Mouse (Mus musculus): ENCODE measurements at regions not wholly inside any gene's neighbourhood (a gene's known extent, or its start where the extent isn't known, plus 50 kb on each side); places are given as distances from the start of the nearest gene placed in this dataset.

DNA sequence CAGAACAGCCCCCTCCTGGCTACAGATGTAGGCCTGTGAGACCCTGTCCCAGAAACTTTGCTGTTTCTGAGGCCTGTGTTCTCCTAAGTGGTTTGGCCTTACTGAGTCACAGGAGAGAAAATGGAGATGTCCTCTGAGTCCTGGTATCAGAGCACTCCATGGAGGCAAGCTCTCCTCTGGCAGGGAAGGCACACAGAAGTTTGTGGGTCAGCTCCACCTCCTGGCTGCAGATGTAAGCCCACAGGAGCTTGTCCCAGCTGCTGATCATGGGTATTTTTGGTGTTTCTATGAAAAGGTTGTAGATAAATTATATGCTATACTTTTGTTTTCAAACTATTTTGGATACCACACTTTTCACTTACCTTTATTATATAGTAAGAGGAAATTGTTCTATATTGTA lies 711.7 kb downstream of the Slitrk6 start:
- ATAC-seq (ENCODE audit: low FRiP score, low TSS enrichment): no peak
- Histone ChIP-seq H3K9ac (ENCODE audit: low read depth, low read length) (no peak overlapping the region), H3K36me3 (ENCODE audit: control insufficient read depth, insufficient read depth, low read length) (no peaks in the 10 kb centered on the region), H3K4me1 (ENCODE audit: control insufficient read depth, insufficient read depth, low read length) (no peaks in the 10 kb centered on the region), H3K27ac (ENCODE audit: low read depth, low read length) (no peak overlapping the region), H3K9me3 (ENCODE audit: control insufficient read depth, low read length) (no peaks in the 10 kb centered on the region), H3K27me3 (ENCODE audit: control insufficient read depth, insufficient read depth, low read length) (no peaks in the 10 kb centered on the region), H3K4me2 (replicated peaks; ENCODE audit: low read depth, low read length) (no peak overlapping the region), H3K4me3 (ENCODE audit: low read length) (no peak overlapping the region)

DNA sequence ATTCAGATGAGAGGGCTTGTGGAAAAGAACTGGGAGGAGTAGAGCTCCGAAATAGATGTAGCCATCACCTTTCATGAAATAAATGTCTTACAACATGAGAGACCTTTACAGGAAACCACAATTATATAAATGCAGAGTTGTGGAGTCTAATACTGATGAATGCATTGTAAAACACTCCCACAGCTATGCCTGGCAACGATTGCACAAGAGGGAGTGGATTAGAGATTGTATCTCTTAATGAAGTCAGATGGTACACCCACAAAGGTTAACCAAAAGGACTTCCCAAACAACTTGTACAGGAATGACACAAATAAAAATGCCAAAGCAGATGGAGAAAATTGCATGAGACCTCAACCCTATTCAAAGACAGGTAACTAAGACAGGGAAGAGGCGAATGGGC lies 733.1 kb downstream of the Slitrk6 start:
- Histone ChIP-seq H3K9ac (ENCODE audit: low read depth, low read length) (no peak overlapping the region), H3K4me2 (replicated peaks; ENCODE audit: low read depth, low read length) (no peak overlapping the region), H3K36me3 (ENCODE audit: control insufficient read depth, insufficient read depth, low read length) (no peaks in the 10 kb centered on the region), H3K27ac (ENCODE audit: low read depth, low read length) (no peak overlapping the region), H3K4me1 (ENCODE audit: control insufficient read depth, insufficient read depth, low read length) (no peaks in the 10 kb centered on the region), H3K4me3 (ENCODE audit: low read length) (no peak overlapping the region), H3K27me3 (ENCODE audit: control insufficient read depth, insufficient read depth, low read length) (no peaks in the 10 kb centered on the region), H3K9me3 (ENCODE audit: control insufficient read depth, low read length) (no peaks in the 10 kb centered on the region)
- no peak for ATAC-seq (ENCODE audit: low FRiP score, low TSS enrichment)
- 80% methylated on average over 3 of the region's 3 CpGs for WGBS

DNA sequence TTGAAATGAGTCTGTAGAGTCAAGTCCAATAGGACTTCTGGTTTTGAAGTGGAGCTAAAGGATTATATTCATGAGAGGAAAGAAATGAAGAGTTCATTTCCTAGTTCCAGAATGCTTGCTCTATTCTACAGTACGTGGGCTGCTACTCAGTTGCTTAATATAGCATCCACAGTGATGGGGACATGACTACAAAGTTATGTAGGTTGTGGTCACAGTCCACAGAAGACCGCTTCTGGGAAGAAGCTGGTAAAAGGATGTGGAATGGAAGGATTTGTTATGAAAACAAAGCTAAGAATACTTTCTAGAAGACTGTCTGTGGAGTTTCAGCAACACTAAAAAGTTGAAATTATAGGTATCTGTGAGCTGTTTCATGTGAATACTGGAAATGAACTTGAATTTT lies 739.8 kb downstream of the Slitrk6 start:
- no peak overlapping the region for H3K4me3 ChIP-seq (ENCODE audit: low read length)
- 71% methylated on average over 2 of the region's 2 CpGs for WGBS
- no peaks in the 10 kb centered on the region for H3K9me3 ChIP-seq (ENCODE audit: control insufficient read depth, low read length)
- H3K4me2 ChIP-seq (replicated peaks; ENCODE audit: low read depth, low read length): no peak overlapping the region
- no peak overlapping the region for H3K9ac ChIP-seq (ENCODE audit: low read depth, low read length)
- H3K27me3 ChIP-seq (ENCODE audit: control insufficient read depth, insufficient read depth, low read length): no peaks in the 10 kb centered on the region
- no peaks in the 10 kb centered on the region for H3K36me3 ChIP-seq (ENCODE audit: control insufficient read depth, insufficient read depth, low read length)
- ATAC-seq (ENCODE audit: low FRiP score, low TSS enrichment): no peak
- H3K27ac ChIP-seq (ENCODE audit: low read depth, low read length): no peak overlapping the region
- H3K4me1 ChIP-seq (ENCODE audit: control insufficient read depth, insufficient read depth, low read length): no peaks in the 10 kb centered on the region

DNA sequence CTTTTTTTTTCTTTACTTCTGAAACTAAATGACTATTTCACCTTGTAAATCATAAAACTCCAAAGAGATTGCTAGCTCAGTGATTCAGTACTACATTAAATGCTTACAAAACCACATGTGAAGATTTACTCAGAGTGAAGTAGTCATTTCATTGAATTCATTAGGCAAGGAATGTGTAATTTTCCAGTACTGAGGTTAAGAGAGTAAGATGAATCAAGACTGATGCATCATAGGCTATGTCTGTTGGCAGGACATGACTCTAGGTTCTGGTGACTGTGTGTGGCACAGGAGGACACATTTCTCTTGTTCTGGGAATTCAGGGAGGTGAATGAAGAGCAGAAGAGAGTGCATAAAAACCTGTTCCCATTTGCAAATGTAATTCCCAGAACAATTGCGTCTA lies 741.7 kb downstream of the Slitrk6 start:
- H3K9me3 ChIP-seq (ENCODE audit: control insufficient read depth, low read length): no peaks in the 10 kb centered on the region
- H3K4me3 ChIP-seq (ENCODE audit: low read length): no peak overlapping the region
- H3K27me3 ChIP-seq (ENCODE audit: control insufficient read depth, insufficient read depth, low read length): no peaks in the 10 kb centered on the region
- whole genome bisulfite sequencing: 97% methylated on average over 1 of the region's 1 CpGs
- no peak for ATAC-seq (ENCODE audit: low FRiP score, low TSS enrichment)
- H3K4me1 ChIP-seq (ENCODE audit: control insufficient read depth, insufficient read depth, low read length): no peaks in the 10 kb centered on the region
- no peak overlapping the region for H3K27ac ChIP-seq (ENCODE audit: low read depth, low read length)
- no peak overlapping the region for H3K9ac ChIP-seq (ENCODE audit: low read depth, low read length)
- H3K4me2 ChIP-seq (replicated peaks; ENCODE audit: low read depth, low read length): no peak overlapping the region
- no peaks in the 10 kb centered on the region for H3K36me3 ChIP-seq (ENCODE audit: control insufficient read depth, insufficient read depth, low read length)

DNA sequence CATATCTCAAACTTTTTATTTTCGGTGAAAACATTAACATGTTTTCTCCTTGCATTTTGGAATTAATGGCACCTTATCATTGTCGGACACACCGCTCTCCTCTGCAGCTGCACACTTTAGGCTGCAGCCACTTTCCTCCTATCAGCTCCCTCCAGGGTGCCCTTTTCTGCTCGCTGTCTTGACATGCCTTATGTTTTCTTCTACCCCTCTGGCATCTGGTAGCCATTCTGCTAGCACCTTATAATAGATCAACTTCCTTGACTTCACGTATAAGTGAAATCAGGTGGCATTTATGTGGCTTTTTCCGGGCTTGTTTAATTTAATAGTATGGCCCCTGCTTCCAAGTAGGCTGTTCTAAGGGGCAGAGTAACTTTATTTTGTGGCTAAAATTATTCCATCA lies 747.8 kb downstream of the Slitrk6 start:
- H3K4me2 ChIP-seq (replicated peaks; ENCODE audit: low read depth, low read length): no peak overlapping the region
- ATAC-seq (ENCODE audit: low FRiP score, low TSS enrichment): no peak

DNA sequence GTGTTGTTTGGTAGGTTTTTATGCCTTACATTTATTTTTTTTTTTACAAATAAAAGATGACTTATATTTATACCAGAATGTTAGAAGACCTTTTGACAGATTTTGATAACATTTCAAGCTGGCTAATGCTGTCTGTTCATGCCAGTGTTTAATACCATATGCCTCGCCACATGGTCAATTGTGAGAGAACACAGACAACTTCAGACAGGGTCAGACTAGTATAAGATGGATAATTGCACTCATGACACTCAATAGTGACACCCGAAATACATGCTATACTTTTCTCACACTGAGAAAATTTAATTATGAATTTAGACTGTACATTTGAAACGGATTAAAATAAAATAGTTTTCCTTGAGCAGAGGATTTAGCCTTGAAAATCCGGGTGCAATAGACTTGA lies 769.9 kb downstream of the Slitrk6 start:
- H3K27me3 ChIP-seq (ENCODE audit: control insufficient read depth, insufficient read depth, low read length): no peaks in the 10 kb centered on the region
- no peak overlapping the region for H3K9ac ChIP-seq (ENCODE audit: low read depth, low read length)
- no peaks in the 10 kb centered on the region for H3K9me3 ChIP-seq (ENCODE audit: control insufficient read depth, low read length)
- H3K27ac ChIP-seq (ENCODE audit: low read depth, low read length): no peak overlapping the region
- no peak overlapping the region for H3K4me3 ChIP-seq (ENCODE audit: low read length)
- H3K36me3 ChIP-seq (ENCODE audit: control insufficient read depth, insufficient read depth, low read length): no peaks in the 10 kb centered on the region
- no peaks in the 10 kb centered on the region for H3K4me1 ChIP-seq (ENCODE audit: control insufficient read depth, insufficient read depth, low read length)
- H3K4me2 ChIP-seq (replicated peaks; ENCODE audit: low read depth, low read length): no peak overlapping the region
- ATAC-seq (ENCODE audit: low FRiP score, low TSS enrichment): no peak
- 75% methylated on average over 4 of the region's 4 CpGs for WGBS

More for the DNA sequence above, 747.8 kb downstream of the Slitrk6 start:
- Histone ChIP-seq H3K36me3 (ENCODE audit: control insufficient read depth, insufficient read depth, low read length) (no peaks in the 10 kb centered on the region), H3K27ac (ENCODE audit: low read depth, low read length) (no peak overlapping the region), H3K27me3 (ENCODE audit: control insufficient read depth, insufficient read depth, low read length) (no peaks in the 10 kb centered on the region), H3K4me1 (ENCODE audit: control insufficient read depth, insufficient read depth, low read length) (no peaks in the 10 kb centered on the region), H3K4me3 (ENCODE audit: low read length) (no peak overlapping the region), H3K9ac (ENCODE audit: low read depth, low read length) (no peak overlapping the region), H3K9me3 (ENCODE audit: control insufficient read depth, low read length) (no peaks in the 10 kb centered on the region)
- 82% methylated on average over 6 of the region's 6 CpGs for WGBS

DNA sequence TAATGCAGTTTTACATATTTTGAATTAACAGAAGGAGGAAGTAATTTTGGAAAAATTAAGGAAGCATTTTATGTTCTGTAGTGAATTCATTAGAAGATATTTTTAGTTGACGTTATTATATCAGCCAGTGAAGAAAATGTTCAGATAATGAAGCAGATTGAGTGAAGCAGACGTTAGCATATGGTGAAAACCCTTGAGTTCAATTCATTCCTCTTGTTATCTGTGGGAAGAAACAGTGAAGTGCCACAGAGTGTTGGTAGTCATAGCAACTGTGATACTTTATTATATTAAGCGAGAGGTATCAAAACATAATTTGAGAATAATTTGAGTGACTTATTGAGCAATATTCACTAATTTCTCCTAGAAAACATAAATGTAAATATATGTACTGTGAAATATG lies 796.9 kb downstream of the Slitrk6 start:
- no peaks in the 10 kb centered on the region for H3K27me3 ChIP-seq (ENCODE audit: control insufficient read depth, insufficient read depth, low read length)
- no peak overlapping the region for H3K27ac ChIP-seq (ENCODE audit: low read depth, low read length)
- no peaks in the 10 kb centered on the region for H3K9me3 ChIP-seq (ENCODE audit: control insufficient read depth, low read length)
- H3K4me3 ChIP-seq (ENCODE audit: low read length): no peak overlapping the region
- no peaks in the 10 kb centered on the region for H3K4me1 ChIP-seq (ENCODE audit: control insufficient read depth, insufficient read depth, low read length)
- no peak overlapping the region for H3K4me2 ChIP-seq (replicated peaks; ENCODE audit: low read depth, low read length)
- H3K9ac ChIP-seq (ENCODE audit: low read depth, low read length): no peak overlapping the region
- WGBS: 79% methylated on average over 3 of the region's 3 CpGs
- ATAC-seq (ENCODE audit: low FRiP score, low TSS enrichment): no peak
- H3K36me3 ChIP-seq (ENCODE audit: control insufficient read depth, insufficient read depth, low read length): no peaks in the 10 kb centered on the region

DNA sequence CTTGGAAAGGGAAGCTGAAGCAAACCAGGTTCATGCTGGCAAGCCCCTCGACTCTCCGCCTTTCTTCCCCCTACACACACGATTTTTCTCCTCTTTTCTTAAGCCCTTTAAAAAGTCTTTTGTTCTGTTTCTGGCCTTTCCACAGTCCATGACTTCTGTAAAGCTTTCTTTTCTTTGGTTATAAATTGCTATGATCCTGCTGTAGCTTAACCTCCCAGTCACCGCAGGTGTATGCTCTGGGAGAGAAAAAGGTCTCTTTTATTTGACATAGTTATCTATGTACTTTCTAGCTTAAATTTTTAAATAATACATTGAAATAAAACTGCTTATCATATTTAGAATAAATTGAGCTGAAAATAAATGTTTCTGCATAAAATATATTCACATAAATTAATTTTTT lies 813.0 kb downstream of the Slitrk6 start:
- Histone ChIP-seq H3K36me3 (ENCODE audit: control insufficient read depth, insufficient read depth, low read length) (no peaks in the 10 kb centered on the region), H3K4me3 (ENCODE audit: low read length) (no peak overlapping the region), H3K27me3 (ENCODE audit: control insufficient read depth, insufficient read depth, low read length) (no peaks in the 10 kb centered on the region), H3K9ac (ENCODE audit: low read depth, low read length) (no peak overlapping the region), H3K4me1 (ENCODE audit: control insufficient read depth, insufficient read depth, low read length) (no peaks in the 10 kb centered on the region), H3K9me3 (ENCODE audit: control insufficient read depth, low read length) (no peaks in the 10 kb centered on the region), H3K27ac (ENCODE audit: low read depth, low read length) (no peak overlapping the region), H3K4me2 (replicated peaks; ENCODE audit: low read depth, low read length) (no peak overlapping the region)
- no peak for ATAC-seq (ENCODE audit: low FRiP score, low TSS enrichment)
- 89% methylated on average over 4 of the region's 4 CpGs for WGBS

DNA sequence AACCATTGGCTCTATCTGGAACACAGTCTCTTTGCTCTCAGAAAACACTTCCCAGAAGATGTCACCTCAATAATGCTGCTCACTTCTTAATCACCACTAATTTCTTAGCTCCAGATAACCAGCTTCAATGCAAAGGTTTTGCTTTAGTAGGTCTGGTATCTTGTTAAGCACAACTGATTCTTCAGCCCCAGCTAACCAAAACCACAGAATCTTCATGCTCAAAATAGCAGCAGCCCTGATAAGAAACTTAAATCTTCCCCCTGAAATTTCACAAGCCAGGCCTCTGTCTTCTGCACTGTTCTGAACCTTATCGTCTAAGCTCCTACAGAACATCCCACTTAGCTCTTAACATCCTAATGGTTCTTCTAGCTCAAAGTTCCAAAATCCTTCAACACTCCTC lies 813.8 kb downstream of the Slitrk6 start:
- Histone ChIP-seq H3K4me2 (replicated peaks; ENCODE audit: low read depth, low read length) (no peak overlapping the region), H3K9ac (ENCODE audit: low read depth, low read length) (no peak overlapping the region), H3K4me1 (ENCODE audit: control insufficient read depth, insufficient read depth, low read length) (no peaks in the 10 kb centered on the region), H3K27ac (ENCODE audit: low read depth, low read length) (no peak overlapping the region), H3K4me3 (ENCODE audit: low read length) (no peak overlapping the region), H3K36me3 (ENCODE audit: control insufficient read depth, insufficient read depth, low read length) (no peaks in the 10 kb centered on the region), H3K9me3 (ENCODE audit: control insufficient read depth, low read length) (no peaks in the 10 kb centered on the region), H3K27me3 (ENCODE audit: control insufficient read depth, insufficient read depth, low read length) (no peaks in the 10 kb centered on the region)
- 90% methylated on average over 1 of the region's 1 CpGs for WGBS
- no peak for ATAC-seq (ENCODE audit: low FRiP score, low TSS enrichment)

DNA sequence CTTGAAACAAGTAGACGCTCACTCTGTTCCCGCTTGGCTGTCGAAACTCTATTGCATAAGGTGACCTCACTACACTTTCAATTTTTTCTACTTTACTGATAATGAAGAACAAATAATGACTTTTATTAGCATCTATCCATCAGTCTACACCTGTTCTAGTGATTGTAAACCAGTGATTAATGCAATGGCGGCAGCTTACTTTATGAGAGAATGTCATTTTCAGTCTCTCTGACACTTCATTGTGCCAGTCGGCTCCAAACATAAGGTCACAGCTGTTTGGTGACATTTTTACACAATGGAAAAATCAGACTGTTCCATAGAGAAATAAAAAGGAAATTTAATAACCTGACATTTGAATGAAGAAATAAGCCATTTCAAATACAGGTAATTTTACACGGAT lies 817.5 kb downstream of the Slitrk6 start:
- WGBS: 94% methylated on average over 6 of the region's 6 CpGs
- ATAC-seq (ENCODE audit: low FRiP score, low TSS enrichment): no peak
- no peaks in the 10 kb centered on the region for H3K27me3 ChIP-seq (ENCODE audit: control insufficient read depth, insufficient read depth, low read length)
- H3K4me2 ChIP-seq (replicated peaks; ENCODE audit: low read depth, low read length): no peak overlapping the region
- H3K4me1 ChIP-seq (ENCODE audit: control insufficient read depth, insufficient read depth, low read length): no peaks in the 10 kb centered on the region
- H3K9ac ChIP-seq (ENCODE audit: low read depth, low read length): no peak overlapping the region
- no peak overlapping the region for H3K4me3 ChIP-seq (ENCODE audit: low read length)
- H3K9me3 ChIP-seq (ENCODE audit: control insufficient read depth, low read length): no peaks in the 10 kb centered on the region
- H3K27ac ChIP-seq (ENCODE audit: low read depth, low read length): no peak overlapping the region
- no peaks in the 10 kb centered on the region for H3K36me3 ChIP-seq (ENCODE audit: control insufficient read depth, insufficient read depth, low read length)
